Mouse (Mus musculus) intestine, embryonic 15.5 days (tissue): ENCODE measurements around the gene Vmn1r44. TPM values are rescaled to one million over a fixed set of nuclear protein-coding genes. Genes with fewer than 3 reads are reported as not detected.
"Not testable (repeated sequence)": the region's sequence is repeated elsewhere in the genome, so short reads cannot be mapped to it uniquely, and the experiment has no call there.

ENCODE experiments used
- ATAC-seq: fragments of 200-750 bp; cut with Nextera tagmentation; 2 replicates; pipeline ENCODE4 v1.8.0; 2017; ENCODE audit warnings: moderate TSS enrichment, moderate library complexity
- H3K27ac ChIP-seq: fragments of 300-500 bp; sonication (generic); 2 replicates; pipeline ENCODE4 v1.5.1; 2015; ENCODE audit warnings: mild to moderate bottlenecking, inconsistent platforms
- H3K27me3 ChIP-seq: fragments of 300-500 bp; sonication (generic); replicated peaks from 2 replicates; pipeline ENCODE4 v1.6.1; 2015; ENCODE audit warnings: inconsistent platforms
- H3K36me3 ChIP-seq: fragments of 300-500 bp; sonication (generic); 2 replicates; pipeline ENCODE4 v1.6.1; 2015; ENCODE audit warnings: inconsistent platforms
- H3K4me1 ChIP-seq: fragments of 300-500 bp; sonication (generic); replicated peaks from 2 replicates; pipeline ENCODE4 v1.6.1; 2015; ENCODE audit warnings: inconsistent platforms
- H3K4me2 ChIP-seq: fragments of 300-500 bp; sonication (generic); replicated peaks from 2 replicates; pipeline ENCODE4 v1.6.1; 2015; ENCODE audit warnings: mild to moderate bottlenecking, inconsistent platforms
- H3K4me3 ChIP-seq: fragments of 300-500 bp; sonication (generic); replicated peaks from 2 replicates; pipeline ENCODE4 v1.5.1; 2015; ENCODE audit warnings: inconsistent platforms
- H3K9ac ChIP-seq: fragments of 300-500 bp; sonication (generic); 2 replicates; pipeline ENCODE4 v1.6.1; 2015; ENCODE audit warnings: inconsistent platforms
- H3K9me3 ChIP-seq: fragments of 300-500 bp; sonication (generic); 2 replicates; pipeline ENCODE4 v1.6.1; 2016; ENCODE audit warnings: inconsistent platforms
- WGBS: fragments of 180-500 bp; shearing (Covaris S2); methylation state at CpG from one replicate; pipeline ENCODE4 v1.1.7; 2015; 5-methylcytosine and 5-hydroxymethylcytosine counted together
- polyA plus RNA-seq: library from polyadenylated mRNA; unstranded; fragments of >200 nt; fragmentation: Nextera tagmentation; extraction: Ambion mirVana; gene quantifications from 2 replicates; pipeline ENCODE4 v1.2.1, GENCODE M21; 2015

Gene Vmn1r44
- not detected in 2 replicates for polyA plus RNA-seq

DNA sequence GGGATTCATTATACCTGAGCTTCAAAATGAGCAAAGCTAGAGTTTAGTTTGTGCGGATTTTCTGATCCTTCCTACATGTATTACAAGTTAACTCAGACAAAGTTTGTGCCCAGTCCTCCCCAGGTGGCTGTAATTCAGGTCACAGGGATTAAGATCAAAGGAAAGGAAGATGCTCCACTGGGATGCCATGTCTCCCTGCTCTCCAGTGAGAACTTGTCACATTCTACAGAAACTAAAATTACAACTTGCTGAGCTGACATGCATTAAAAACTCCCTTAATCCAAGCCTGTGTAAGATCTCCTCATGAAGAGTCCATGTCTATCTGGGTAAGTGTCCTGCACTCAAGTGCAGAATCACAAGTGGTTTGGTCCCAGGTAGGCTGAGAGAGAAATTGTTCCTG is at the start of gene Vmn1r44:
TSS of gene Vmn1r44 (plus strand) at position 301 of the 400 bp plus-strand sequence.
- H3K9me3 ChIP-seq, result no peaks in the 10 kb centered on the region
- WGBS, result 85% methylated on average over 1 of the region's 1 CpGs
- no peak within 1 kb of the TSS for H3K4me3 ChIP-seq
- no peak within 1 kb of the TSS for H3K4me2 ChIP-seq
- no peak within 1 kb of the TSS for H3K27ac ChIP-seq
- H3K9ac ChIP-seq, result no peak within 1 kb of the TSS
- H3K36me3 ChIP-seq, result no peaks in the 10 kb centered on the region
- no peak for ATAC-seq
- H3K27me3 ChIP-seq, result no peaks in the 10 kb centered on the region
- H3K4me1 ChIP-seq, result no peaks in the 10 kb centered on the region

- no peak overlapping the region for H3K9ac ChIP-seq
- no peaks in the 10 kb centered on the region for H3K27me3 ChIP-seq
- H3K27ac ChIP-seq, result no peak overlapping the region
- ATAC-seq, result no peak
- H3K4me1 ChIP-seq, result no peaks in the 10 kb centered on the region
- no peaks in the 10 kb centered on the region for H3K36me3 ChIP-seq
- H3K4me2 ChIP-seq, result no peak overlapping the region
- H3K9me3 ChIP-seq, result no peaks in the 10 kb centered on the region
- 77% methylated on average over 3 of the region's 3 CpGs for WGBS
- H3K4me3 ChIP-seq, result no peak overlapping the region
Measured at GRCm38 (mm10) chr6:89857552-89857951, 25.9 kb upstream of the Vmn1r44 start.

DNA sequence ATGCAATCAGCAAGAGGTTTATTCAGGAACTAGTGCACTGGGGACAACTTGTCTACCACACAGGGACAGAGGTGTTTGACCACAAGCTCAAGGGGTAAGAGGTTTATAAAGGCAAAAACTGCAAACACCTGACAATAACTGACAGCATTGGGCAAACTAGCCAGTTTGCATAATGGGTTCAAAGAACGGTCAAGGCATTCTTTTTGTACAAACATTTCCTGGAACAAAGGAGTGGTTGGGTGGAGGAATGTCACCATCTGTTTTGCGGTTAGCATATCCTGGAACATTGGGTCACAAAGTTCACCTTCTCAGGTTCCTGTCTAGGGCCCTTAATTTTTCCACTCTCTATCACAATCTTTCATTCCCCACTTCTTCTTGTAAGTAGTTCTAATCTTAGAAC is 23.6 kb upstream of the Vmn1r44 start:
- Histone ChIP-seq H3K9me3 (no peaks in the 10 kb centered on the region), H3K4me1 (no peaks in the 10 kb centered on the region), H3K27ac (no peak overlapping the region), H3K4me2 (no peak overlapping the region), H3K27me3 (no peaks in the 10 kb centered on the region), H3K36me3 (no peaks in the 10 kb centered on the region), H3K9ac (no peak overlapping the region), H3K4me3 (no peak overlapping the region)
- WGBS, result 72% methylated on average over 2 of the region's 2 CpGs
- ATAC-seq, result no peak

DNA sequence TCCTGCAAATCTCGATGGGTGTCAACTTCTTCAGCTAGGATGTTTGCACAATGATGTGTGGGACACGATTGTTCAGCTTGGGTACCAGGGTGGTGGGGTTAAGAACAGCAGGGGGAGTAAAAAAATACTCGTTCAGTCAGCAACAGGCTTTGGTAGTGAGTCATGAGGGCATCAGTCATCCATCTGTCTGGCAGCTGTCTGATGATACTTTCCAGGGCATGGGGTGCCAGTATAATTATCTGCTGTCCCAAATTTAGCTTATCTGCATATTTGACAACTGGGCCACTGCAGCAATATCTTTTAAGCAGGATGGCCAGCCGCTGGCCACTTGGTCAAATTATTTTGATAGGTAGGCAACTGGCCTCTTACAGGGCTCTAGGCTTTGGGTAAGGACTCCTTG is 19.7 kb upstream of the Vmn1r44 start:
- no peak overlapping the region for H3K27ac ChIP-seq
- no peaks in the 10 kb centered on the region for H3K9me3 ChIP-seq
- no peaks in the 10 kb centered on the region for H3K27me3 ChIP-seq
- no peak overlapping the region for H3K4me2 ChIP-seq
- H3K9ac ChIP-seq, result no peak overlapping the region
- ATAC-seq, result no peak
- no peaks in the 10 kb centered on the region for H3K4me1 ChIP-seq
- H3K4me3 ChIP-seq, result no peak overlapping the region
- 72% methylated on average over 4 of the region's 4 CpGs for WGBS
- H3K36me3 ChIP-seq, result no peaks in the 10 kb centered on the region

- no peak for ATAC-seq
- Histone ChIP-seq H3K4me1 (no peaks in the 10 kb centered on the region), H3K27ac (no peak overlapping the region), H3K4me3 (no peak overlapping the region), H3K4me2 (no peak overlapping the region), H3K9ac (no peak overlapping the region), H3K27me3 (no peaks in the 10 kb centered on the region), H3K9me3 (no peaks in the 10 kb centered on the region), H3K36me3 (no peaks in the 10 kb centered on the region)
- WGBS, result 81% methylated on average over 2 of the region's 2 CpGs
Measured at GRCm38 (mm10) chr6:89867276-89867675, 16.2 kb upstream of the Vmn1r44 start.

DNA sequence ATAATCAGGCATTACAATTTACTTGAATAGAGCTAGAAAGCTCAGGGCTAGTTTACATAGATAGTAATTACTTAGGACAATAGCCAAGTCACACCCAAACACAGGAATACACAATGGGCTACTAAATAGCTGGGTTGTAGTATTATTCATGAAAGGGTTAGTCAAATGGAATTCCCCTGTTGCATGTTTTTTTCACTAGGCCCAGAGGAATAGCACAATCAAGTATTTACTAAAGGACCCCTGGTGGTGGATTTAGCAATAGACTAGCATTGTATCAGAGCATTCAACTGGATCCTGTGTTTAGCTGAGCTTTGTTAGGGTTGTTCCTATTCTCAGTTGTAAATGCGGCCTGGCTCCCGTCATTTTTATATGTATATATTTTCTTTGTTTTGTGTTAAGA is 15.5 kb upstream of the Vmn1r44 start:
- WGBS, result 98% methylated on average over 2 of the region's 2 CpGs
- Histone ChIP-seq H3K4me1 (no peaks in the 10 kb centered on the region), H3K4me2 (no peak overlapping the region), H3K27ac (no peak overlapping the region), H3K36me3 (no peaks in the 10 kb centered on the region), H3K9me3 (no peaks in the 10 kb centered on the region), H3K9ac (no peak overlapping the region), H3K27me3 (no peaks in the 10 kb centered on the region), H3K4me3 (no peak overlapping the region)
- no peak for ATAC-seq

DNA sequence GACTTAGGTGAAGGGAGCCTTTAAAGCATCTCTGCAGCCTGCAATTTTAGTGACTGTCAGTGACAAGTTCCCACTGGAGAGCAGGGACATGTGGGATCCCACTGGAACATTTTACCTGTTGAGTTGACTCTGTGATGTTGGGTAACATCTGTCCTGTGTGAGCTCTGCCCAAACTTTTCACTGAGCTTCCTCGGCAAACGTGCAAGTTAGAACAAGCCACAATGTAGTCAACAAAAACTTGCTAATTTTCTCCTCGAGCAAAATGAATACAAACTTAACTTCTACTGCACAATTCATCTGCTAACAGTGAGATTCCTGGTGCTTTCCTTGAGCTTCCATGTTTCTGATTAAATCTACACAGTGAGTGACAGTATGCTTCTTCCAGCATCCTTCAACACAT is 7.1 kb upstream of the Vmn1r44 start, which contains the start of the genes Vmn1r42 and Vmn1r43:
TSS of gene Vmn1r42 (minus strand) at position 101 of the 400 bp plus-strand sequence.
TSS of gene Vmn1r43 (minus strand) at position 101 of the 400 bp plus-strand sequence.
- H3K27me3 ChIP-seq, H3K4me3 ChIP-seq, H3K4me1 ChIP-seq, H3K4me2 ChIP-seq, H3K9ac ChIP-seq, H3K9me3 ChIP-seq, H3K27ac ChIP-seq, H3K36me3 ChIP-seq, ATAC-seq: not testable (repeated sequence)
- WGBS, result 79% methylated on average over 3 of the region's 3 CpGs

DNA sequence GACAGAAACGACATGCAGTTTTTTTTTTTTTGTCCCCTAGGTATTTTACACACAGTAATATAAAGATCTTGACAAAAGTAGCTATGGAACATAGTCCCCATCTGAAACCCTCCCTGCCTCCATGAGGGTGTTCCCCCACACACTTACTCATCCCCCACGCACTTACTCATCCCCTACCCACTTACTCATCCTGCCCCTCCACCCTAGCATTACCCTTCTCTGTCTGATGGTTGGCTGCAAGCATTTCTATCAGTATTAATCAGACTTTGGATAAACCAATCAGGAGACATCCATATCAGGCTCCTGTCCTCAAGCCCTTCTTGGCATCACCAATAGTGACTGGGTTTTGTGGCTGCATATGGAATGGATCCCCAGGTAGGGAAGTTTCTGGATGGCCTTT is 6.5 kb upstream of the Vmn1r44 start:
- Histone ChIP-seq H3K27me3 (no peaks in the 10 kb centered on the region), H3K4me2 (no peak overlapping the region), H3K36me3 (no peaks in the 10 kb centered on the region), H3K4me3 (no peak overlapping the region), H3K9me3 (no peaks in the 10 kb centered on the region), H3K27ac (no peak overlapping the region), H3K4me1 (no peaks in the 10 kb centered on the region), H3K9ac (no peak overlapping the region)
- WGBS, result 74% methylated on average over 2 of the region's 2 CpGs
- ATAC-seq, result no peak

- ATAC-seq, result no peak
- H3K4me3 ChIP-seq, result no peak overlapping the region
- H3K4me2 ChIP-seq, result no peak overlapping the region
- no peaks in the 10 kb centered on the region for H3K9me3 ChIP-seq
- H3K4me1 ChIP-seq, result no peaks in the 10 kb centered on the region
- no peaks in the 10 kb centered on the region for H3K36me3 ChIP-seq
- no peak overlapping the region for H3K27ac ChIP-seq
- no peaks in the 10 kb centered on the region for H3K27me3 ChIP-seq
- no peak overlapping the region for H3K9ac ChIP-seq
Measured at GRCm38 (mm10) chr6:89880867-89881266, 2.6 kb upstream of the Vmn1r44 start.

DNA sequence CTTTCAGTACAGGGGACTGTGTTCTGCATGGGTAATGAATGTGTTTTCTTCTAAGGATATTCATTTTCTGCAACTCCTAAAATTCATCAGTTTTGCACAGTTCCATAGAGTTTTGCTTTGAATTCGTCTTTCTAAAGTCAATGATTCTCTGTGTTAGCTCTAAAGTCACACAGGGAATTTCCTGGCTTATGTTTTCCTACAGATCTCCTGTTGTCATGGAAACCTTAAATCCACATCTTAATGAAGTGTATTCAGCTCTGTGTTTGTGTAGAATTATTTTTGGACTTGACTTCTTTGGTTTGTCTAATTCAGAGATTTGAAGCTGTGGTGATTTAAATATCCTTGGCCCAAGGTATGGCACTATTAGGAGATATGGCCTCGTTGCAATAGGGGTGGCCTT is 352 bp downstream of the Vmn1r44 start:
- 45% methylated on average over 2 of the region's 2 CpGs for WGBS
- no peaks in the 10 kb centered on the region for H3K27me3 ChIP-seq
- H3K4me3 ChIP-seq, result no peak overlapping the region
- H3K9me3 ChIP-seq, result no peaks in the 10 kb centered on the region
- H3K9ac ChIP-seq, result no peak overlapping the region
- H3K36me3 ChIP-seq, result no peaks in the 10 kb centered on the region
- no peak overlapping the region for H3K27ac ChIP-seq
- ATAC-seq, result no peak
- no peak overlapping the region for H3K4me2 ChIP-seq
- no peaks in the 10 kb centered on the region for H3K4me1 ChIP-seq

- 90% methylated on average over 2 of the region's 2 CpGs for WGBS
- not testable (repeated sequence) for H3K4me3 ChIP-seq, H3K9me3 ChIP-seq, ATAC-seq, H3K27me3 ChIP-seq, H3K36me3 ChIP-seq, H3K27ac ChIP-seq, H3K4me1 ChIP-seq, H3K4me2 ChIP-seq, H3K9ac ChIP-seq
Measured at GRCm38 (mm10) chr6:89940498-89940897, 57.0 kb downstream of the Vmn1r44 start, which contains the start of gene Vmn1r45. TSS of gene Vmn1r45 (minus strand) at chr6:89940598.

DNA sequence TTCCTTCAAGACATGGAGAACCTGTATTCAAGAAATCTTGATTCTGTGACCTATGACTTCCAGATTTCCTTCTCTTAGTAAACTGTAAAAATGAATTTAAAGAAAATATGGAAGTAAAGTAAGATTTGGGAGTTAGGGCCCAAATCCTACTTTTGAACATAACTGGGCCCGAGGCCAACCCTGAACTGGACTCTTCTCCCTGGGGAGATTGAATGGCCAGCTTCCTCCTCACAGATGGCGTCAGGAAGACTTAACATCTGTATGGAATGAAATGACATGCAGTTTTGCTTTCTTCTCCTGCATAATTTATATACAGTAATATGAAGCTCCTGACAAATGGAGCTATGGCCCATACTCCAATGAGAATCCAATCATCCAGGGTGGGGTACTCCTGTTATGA is 57.5 kb downstream of the Vmn1r44 start:
- H3K27ac ChIP-seq, result no peak overlapping the region
- no peaks in the 10 kb centered on the region for H3K27me3 ChIP-seq
- no peak overlapping the region for H3K9ac ChIP-seq
- no peaks in the 10 kb centered on the region for H3K36me3 ChIP-seq
- no peaks in the 10 kb centered on the region for H3K9me3 ChIP-seq
- H3K4me2 ChIP-seq, result no peak overlapping the region
- ATAC-seq, result no peak
- no peaks in the 10 kb centered on the region for H3K4me1 ChIP-seq
- no peak overlapping the region for H3K4me3 ChIP-seq
- 68% methylated on average over 2 of the region's 2 CpGs for WGBS
